Mouse (Mus musculus) stomach, postnatal 0 days (tissue): ENCODE measurements at regions not wholly inside any gene's neighbourhood (a gene's known extent, or its start where the extent isn't known, plus 50 kb on each side); places are given as distances from the start of the nearest gene placed in this dataset.

Source experiments
- ATAC-seq: fragments of 200-750 bp; cut with Nextera tagmentation; 2 replicates; pipeline ENCODE4 v1.8.0; 2017; ENCODE audit not compliant: low FRiP score, low TSS enrichment
- DNase-seq: peaks from one replicate; pipeline ENCODE4 v3.0.0-alpha.2; 2016; ENCODE audit warnings: low spot score
- H3K27ac ChIP-seq: fragments of 300-500 bp; sonication (generic); replicated peaks from 2 replicates; pipeline ENCODE4 v1.5.1; 2014; ENCODE audit warnings: mild to moderate bottlenecking, control low read depth
- H3K27me3 ChIP-seq: fragments of 300-500 bp; sonication (generic); 2 replicates; pipeline ENCODE4 v1.6.1; 2014; ENCODE audit warnings: low read length; ENCODE audit not compliant: control insufficient read depth, insufficient read depth
- H3K36me3 ChIP-seq: fragments of 300-500 bp; sonication (generic); 2 replicates; pipeline ENCODE4 v1.6.1; 2014; ENCODE audit warnings: low read length, mixed read lengths; ENCODE audit not compliant: control insufficient read depth, insufficient read depth
- H3K4me1 ChIP-seq: fragments of 300-500 bp; sonication (generic); replicated peaks from 2 replicates; pipeline ENCODE4 v1.6.1; 2014; ENCODE audit warnings: antibody characterized with exemption; ENCODE audit not compliant: control insufficient read depth, insufficient read depth
- H3K4me2 ChIP-seq: fragments of 300-500 bp; sonication (generic); replicated peaks from 2 replicates; pipeline ENCODE4 v1.6.1; 2014; ENCODE audit warnings: low read depth, mild to moderate bottlenecking, control low read depth, moderate library complexity
- H3K4me3 ChIP-seq: fragments of 300-500 bp; sonication (generic); 2 replicates; pipeline ENCODE4 v1.5.1; 2014; ENCODE audit warnings: low read depth, low read length, control low read depth
- H3K9ac ChIP-seq: fragments of 300-500 bp; sonication (generic); 2 replicates; pipeline ENCODE4 v1.6.1; 2014; ENCODE audit warnings: mild to moderate bottlenecking, low read length, control low read depth, mixed read lengths
- H3K9me3 ChIP-seq: fragments of 300-500 bp; sonication (generic); 2 replicates; pipeline ENCODE4 v1.6.1; 2016; ENCODE audit warnings: low read length; ENCODE audit not compliant: control insufficient read depth
- CTCF ChIP-seq: IDR thresholded peaks from 2 replicates; pipeline ENCODE4 v1.5.1; 2016; ENCODE audit warnings: antibody characterized with exemption, low read depth, mild to moderate bottlenecking, moderate library complexity
- EP300 ChIP-seq: optimal IDR thresholded peaks from 2 replicates; pipeline ENCODE3; 2016; ENCODE audit warnings: antibody characterized with exemption
- WGBS: fragments of 180-500 bp; shearing (Covaris S2); extraction: QIAGEN DNeasy Blood & Tissue Kit; methylation state at CpG from one replicate; pipeline ENCODE4 v1.1.7; 2014; 5-methylcytosine and 5-hydroxymethylcytosine counted together

- Histone ChIP-seq H3K9me3 (no peaks in the 10 kb centered on the region), H3K4me2 (no peak overlapping the region), H3K9ac (no peak overlapping the region), H3K4me3 (no peak overlapping the region), H3K4me1 (no peaks in the 10 kb centered on the region), H3K36me3 (no peaks in the 10 kb centered on the region), H3K27me3 (no peaks in the 10 kb centered on the region), H3K27ac (no peak overlapping the region)
- TF ChIP-seq EP300 (no peak), CTCF (no peak)
- ATAC-seq (no peak), DNase-seq (no peak)
- 43% methylated on average over 3 of the region's 3 CpGs for WGBS
Observed at GRCm38 (mm10) chr13:83143316-83143715, 360.5 kb upstream of the Mef2c start.

- TF ChIP-seq CTCF (no peak), EP300 (no peak)
Observed at GRCm38 (mm10) chr13:83154626-83155124, 349.2 kb upstream of the Mef2c start.

GRCm38 (mm10) chr13:83159969-83160368, 343.9 kb upstream of the Mef2c start:
- 54% methylated on average over 2 of the region's 2 CpGs for WGBS
- ATAC-seq: no peak
- H3K4me3 ChIP-seq: no peak overlapping the region

More at GRCm38 (mm10) chr13:83154626-83155124, 349.2 kb upstream of the Mef2c start:
- no peak overlapping the region for H3K4me3 ChIP-seq
- no peak overlapping the region for H3K4me2 ChIP-seq
- ATAC-seq (no peak), DNase-seq (no peak)
- no peak overlapping the region for H3K9ac ChIP-seq
- no peaks in the 10 kb centered on the region for H3K27me3 ChIP-seq
- H3K36me3 ChIP-seq: no peaks in the 10 kb centered on the region
- no peaks in the 10 kb centered on the region for H3K9me3 ChIP-seq
- no peak overlapping the region for H3K27ac ChIP-seq
- H3K4me1 ChIP-seq: no peaks in the 10 kb centered on the region
- WGBS: 70% methylated on average over 1 of the region's 1 CpGs

GRCm38 (mm10) chr13:83162761-83163160, 341.1 kb upstream of the Mef2c start:
- ATAC-seq (no peak), DNase-seq (no peak)
- no peak overlapping the region for H3K4me2 ChIP-seq
- no peak overlapping the region for H3K4me3 ChIP-seq
- H3K36me3 ChIP-seq: no peaks in the 10 kb centered on the region
- H3K9me3 ChIP-seq: no peaks in the 10 kb centered on the region
- no peak overlapping the region for H3K9ac ChIP-seq
- no peak for TF ChIP-seq EP300
- no peak for TF ChIP-seq CTCF
- H3K27me3 ChIP-seq: no peaks in the 10 kb centered on the region
- H3K27ac ChIP-seq: no peak overlapping the region
- H3K4me1 ChIP-seq: no peaks in the 10 kb centered on the region
- 81% methylated on average over 4 of the region's 4 CpGs for WGBS

More at GRCm38 (mm10) chr13:83159969-83160368, 343.9 kb upstream of the Mef2c start:
- no peak for TF ChIP-seq CTCF
- TF ChIP-seq EP300: no peak
- no peak for DNase-seq
- no peak overlapping the region for H3K27ac ChIP-seq
- no peaks in the 10 kb centered on the region for H3K36me3 ChIP-seq
- no peak overlapping the region for H3K4me2 ChIP-seq
- H3K9ac ChIP-seq: no peak overlapping the region
- H3K9me3 ChIP-seq: no peaks in the 10 kb centered on the region
- no peaks in the 10 kb centered on the region for H3K4me1 ChIP-seq
- H3K27me3 ChIP-seq: no peaks in the 10 kb centered on the region

GRCm38 (mm10) chr13:83175086-83175485, 328.7 kb upstream of the Mef2c start:
- TF ChIP-seq EP300 (no peak), CTCF (no peak)
- no peak overlapping the region for H3K4me2 ChIP-seq
- no peak overlapping the region for H3K9ac ChIP-seq
- no peak overlapping the region for H3K27ac ChIP-seq
- ATAC-seq (no peak), DNase-seq (no peak)
- no peak overlapping the region for H3K4me3 ChIP-seq
- no peaks in the 10 kb centered on the region for H3K27me3 ChIP-seq
- WGBS: 67% methylated on average over 2 of the region's 2 CpGs
- no peaks in the 10 kb centered on the region for H3K4me1 ChIP-seq
- H3K36me3 ChIP-seq: no peaks in the 10 kb centered on the region
- H3K9me3 ChIP-seq: no peaks in the 10 kb centered on the region

GRCm38 (mm10) chr13:83201931-83202671, 301.7 kb upstream of the Mef2c start:
- Histone ChIP-seq H3K27ac (no peak overlapping the region), H3K27me3 (no peaks in the 10 kb centered on the region), H3K36me3 (no peaks in the 10 kb centered on the region), H3K4me3 (no peak overlapping the region), H3K4me2 (no peak overlapping the region), H3K4me1 (no peaks in the 10 kb centered on the region), H3K9me3 (no peaks in the 10 kb centered on the region), H3K9ac (no peak overlapping the region)
- no peak for ATAC-seq
- WGBS: 64% methylated on average over 3 of the region's 3 CpGs
- no peak for TF ChIP-seq CTCF
- TF ChIP-seq EP300: no peak
- DNase-seq: no peak
